Mouse (Mus musculus): ENCODE measurements around the gene Urm1.

Urm1 gene

DNA sequence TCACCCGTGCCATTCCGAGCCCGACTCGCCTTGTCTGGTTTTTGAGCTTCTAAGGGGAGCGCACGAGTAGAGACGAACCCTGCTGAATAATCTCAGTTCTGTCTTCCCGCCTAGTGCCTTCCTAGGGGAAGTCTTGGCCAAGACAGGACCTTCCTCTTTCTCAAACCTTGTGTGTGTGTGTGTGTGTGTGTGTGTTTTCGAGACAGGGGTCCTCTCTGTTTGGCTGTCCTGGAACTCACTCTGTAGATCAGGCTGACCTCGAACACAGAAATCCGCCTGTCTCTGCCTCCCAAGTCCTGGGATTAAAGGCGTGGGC, 7.8 kb downstream of the Urm1 start:
- no peak for DNase-seq (ENCODE audit: low spot score)

- no peak for DNase-seq (ENCODE audit: low spot score)
These were observed 11.2 kb downstream of the Urm1 start for GRCm38 (mm10) chr2:29831106-29831505.

DNA sequence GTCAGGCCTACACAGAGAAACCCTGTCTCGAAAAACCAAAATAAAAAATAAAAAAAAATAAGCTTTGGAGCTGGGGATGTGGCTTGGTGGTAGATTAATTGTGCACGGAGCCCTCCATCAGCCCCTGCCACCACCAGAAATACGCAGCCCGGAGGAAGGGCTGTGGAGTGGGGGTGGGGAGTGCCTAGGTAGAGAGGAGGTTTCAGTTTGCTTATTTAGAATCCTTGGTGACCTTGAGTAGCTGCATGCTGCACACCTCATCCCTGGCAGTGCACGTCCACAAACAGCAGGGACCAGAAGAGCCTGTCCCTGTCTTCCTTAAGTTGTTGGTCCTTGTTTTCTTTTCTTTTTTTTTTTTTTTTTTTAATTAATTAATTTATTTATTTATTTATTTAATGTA, 13.9 kb downstream of the Urm1 start:
- DNase-seq (ENCODE audit: low spot score), result no peak

- DNase-seq (ENCODE audit: low spot score), result no peak
These were observed 15.6 kb downstream of the Urm1 start for GRCm38 (mm10) chr2:29835391-29835899.

DNA sequence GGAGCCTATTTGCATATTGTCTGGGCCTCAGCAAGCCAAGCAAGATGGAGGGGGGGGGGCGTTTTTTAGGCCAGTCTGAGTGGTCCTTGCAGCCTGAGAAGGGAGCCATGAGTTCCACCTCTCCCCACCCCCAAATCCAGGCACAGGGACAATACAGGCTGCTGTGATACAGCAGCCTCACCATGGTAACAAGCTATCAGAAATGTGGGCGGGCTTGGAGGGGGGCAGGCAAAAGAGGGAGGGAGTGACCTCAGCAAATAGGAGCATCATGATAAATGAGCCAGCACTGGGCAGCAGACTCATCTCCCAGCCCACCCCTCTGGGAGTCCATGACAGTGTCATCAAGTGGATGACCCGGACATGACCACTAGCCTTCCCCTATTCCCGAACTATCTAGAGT, 19.6 kb downstream of the Urm1 start:
- DNase-seq (ENCODE audit: low spot score), result no peak

GRCm38 (mm10) chr2:29843231-29844105, 23.6 kb downstream of the Urm1 start:
- no peak for DNase-seq (ENCODE audit: low spot score)

GRCm38 (mm10) chr2:29844115-29844514, 24.2 kb downstream of the Urm1 start:
- DNase-seq (ENCODE audit: low spot score), result no peak

- DNase-seq (ENCODE audit: low spot score), result no peak
These were observed 24.8 kb downstream of the Urm1 start for GRCm38 (mm10) chr2:29844661-29845060.

DNA sequence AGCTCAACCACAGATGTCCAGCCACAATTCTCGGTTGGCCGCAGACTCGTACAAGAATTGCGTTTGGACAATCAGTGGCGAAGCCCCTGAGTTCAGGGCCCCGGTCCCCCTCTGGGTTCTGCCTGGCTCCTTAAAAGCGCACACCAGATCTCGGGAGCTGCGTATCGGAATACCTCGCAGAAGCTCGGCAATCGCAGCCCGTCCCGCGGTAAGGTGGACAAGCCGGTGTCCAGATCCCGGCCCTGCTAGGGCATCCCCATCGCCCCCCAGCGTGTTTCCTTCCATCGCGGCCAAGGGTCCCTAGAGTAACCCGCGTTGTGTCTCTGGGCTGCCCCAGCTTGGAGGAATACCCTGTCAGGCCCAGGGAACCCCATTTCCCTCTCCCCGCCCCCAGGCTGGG, 25.8 kb downstream of the Urm1 start:
- no peak for DNase-seq (ENCODE audit: low spot score)

GRCm38 (mm10) chr2:29846061-29846853, 26.4 kb downstream of the Urm1 start:
- DNase-seq (ENCODE audit: low spot score), result no peak

DNA sequence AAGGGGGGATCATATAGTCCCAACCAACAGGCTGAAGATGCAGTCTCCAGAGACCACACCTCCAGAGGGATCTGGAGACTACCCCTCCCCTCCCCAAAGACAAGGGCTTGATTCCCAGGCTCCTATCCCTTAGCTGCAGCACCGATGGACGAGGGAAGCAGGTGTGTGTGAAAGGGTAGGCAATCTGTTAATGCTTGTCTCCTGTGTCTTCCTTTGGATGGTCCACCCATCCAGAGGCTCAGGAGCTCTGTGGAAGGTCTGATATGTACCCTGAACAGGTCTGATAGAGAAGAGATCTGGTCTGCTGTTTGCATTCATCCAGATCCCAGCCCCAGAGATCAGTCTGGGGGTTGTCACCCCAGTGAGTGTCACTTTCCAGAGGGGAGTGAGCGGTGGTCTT, 27.0 kb downstream of the Urm1 start:
- no peak for DNase-seq (ENCODE audit: low spot score)

DNA sequence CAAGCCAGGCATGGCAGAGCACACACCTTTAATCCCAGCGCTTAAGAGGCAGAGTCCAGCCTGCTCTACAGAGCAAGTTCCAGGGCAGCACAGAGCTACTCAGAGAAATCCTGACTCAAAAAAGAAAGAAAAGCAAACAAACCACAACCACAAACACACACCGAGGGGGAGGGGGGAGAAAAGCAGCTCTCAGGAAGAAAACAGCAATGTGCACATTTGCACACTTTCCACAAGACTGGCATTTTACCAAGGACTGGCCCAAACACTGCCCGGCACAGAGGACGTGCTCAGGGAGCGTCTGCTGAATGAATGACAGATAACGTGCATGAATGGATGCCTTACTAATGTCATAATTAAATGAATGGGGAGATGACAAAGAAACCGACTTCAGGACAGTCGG, 29.2 kb downstream of the Urm1 start:
- no peak for DNase-seq (ENCODE audit: low spot score)

- no peak for DNase-seq (ENCODE audit: low spot score)
These were observed 30.1 kb downstream of the Urm1 start for GRCm38 (mm10) chr2:29849841-29850480.

GRCm38 (mm10) chr2:29852957-29853485, 33.1 kb downstream of the Urm1 start:
- no peak for DNase-seq (ENCODE audit: low spot score)

GRCm38 (mm10) chr2:29853736-29854135, 33.9 kb downstream of the Urm1 start:
- DNase-seq (ENCODE audit: low spot score), result no peak

DNA sequence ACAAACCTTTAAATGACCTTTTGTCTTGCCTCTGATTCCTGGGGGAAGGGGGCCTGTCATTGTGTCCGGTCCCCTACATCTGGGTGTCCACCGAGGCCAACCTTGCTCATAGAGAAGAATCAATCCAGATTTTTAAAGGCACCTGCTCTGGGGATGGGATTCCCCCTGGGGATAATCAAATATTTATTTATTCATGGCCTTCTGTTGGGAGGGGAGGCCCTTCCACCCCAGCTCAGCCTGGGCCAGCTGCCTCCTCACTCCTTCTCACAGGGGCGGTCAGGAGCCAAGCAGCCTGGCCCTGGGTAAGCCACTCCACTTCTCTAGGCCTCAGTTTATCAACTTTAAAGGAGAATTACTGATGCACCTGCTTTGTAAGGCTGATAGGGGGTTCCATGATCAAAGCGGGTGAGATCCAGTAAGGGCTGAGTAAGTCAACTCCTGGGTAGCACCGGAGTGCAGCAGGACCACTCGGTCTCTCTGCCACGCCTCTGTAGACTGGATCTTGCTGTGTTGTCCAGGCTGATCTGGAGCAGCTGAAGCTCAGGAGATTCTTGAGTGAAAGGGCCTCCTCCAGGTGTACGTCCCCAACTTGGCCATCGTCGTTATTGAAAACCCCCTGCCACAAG, 35.8 kb downstream of the Urm1 start:
- no peak for DNase-seq (ENCODE audit: low spot score)

DNA sequence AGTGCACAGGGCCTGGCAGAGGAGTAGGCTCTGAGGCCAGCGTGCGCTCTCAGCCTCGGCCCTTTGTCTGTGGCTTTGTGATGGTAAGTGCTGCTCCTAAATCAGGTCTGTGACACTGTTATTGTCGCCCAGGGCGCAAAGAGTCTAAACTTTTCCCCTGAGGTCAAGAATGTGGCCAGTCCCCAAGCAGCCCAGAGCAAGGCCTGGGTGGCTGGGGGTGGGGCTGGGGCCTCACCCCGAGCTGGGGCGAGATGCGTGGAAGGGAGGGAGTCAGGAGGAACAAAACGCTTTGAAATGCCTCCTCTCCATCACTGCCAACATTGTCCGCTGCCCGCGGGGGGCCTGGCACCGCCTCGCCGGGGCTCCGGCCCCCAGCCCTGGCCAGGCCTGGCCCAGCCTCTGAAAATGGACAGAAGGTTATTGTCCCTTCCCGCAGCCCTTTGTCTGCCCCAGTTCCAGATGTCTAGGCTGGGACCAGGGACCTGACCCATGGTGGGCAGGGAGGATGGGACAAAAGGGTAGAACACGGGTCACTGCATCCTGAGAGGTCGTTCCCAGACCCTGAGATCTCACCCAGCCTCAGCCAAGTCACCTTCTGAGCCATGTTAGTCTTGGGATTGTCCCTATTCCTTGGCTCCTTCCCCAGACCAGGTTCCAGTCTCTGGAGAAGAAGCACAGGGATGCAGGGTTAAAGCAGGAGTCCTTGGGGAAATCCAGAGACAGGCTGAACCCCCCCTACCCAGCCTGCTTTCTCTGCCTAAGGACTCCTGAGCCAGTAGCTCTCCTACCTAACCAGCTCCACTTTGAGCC, 36.8 kb downstream of the Urm1 start:
- no peak for DNase-seq (ENCODE audit: low spot score)

GRCm38 (mm10) chr2:29857341-29857740, 37.5 kb downstream of the Urm1 start:
- no peak for DNase-seq (ENCODE audit: low spot score)

GRCm38 (mm10) chr2:29857967-29858366, 38.1 kb downstream of the Urm1 start:
- DNase-seq (ENCODE audit: low spot score), result no peak

- no peak for DNase-seq (ENCODE audit: low spot score)
These were observed 39.0 kb downstream of the Urm1 start for GRCm38 (mm10) chr2:29858748-29859473.
